Mouse (Mus musculus) lung, postnatal 0 days (tissue): ENCODE data around the gene Grik3.

ENCODE experiments used
- CTCF ChIP-seq: IDR thresholded peaks from 2 replicates; pipeline ENCODE4 v1.5.1; 2016; ENCODE audit warnings: antibody characterized with exemption, mild to moderate bottlenecking
- EP300 ChIP-seq: IDR thresholded peaks from 2 replicates; pipeline ENCODE4 v1.6.1; 2016; ENCODE audit warnings: antibody characterized with exemption, mild to moderate bottlenecking, control low read depth

- TF ChIP-seq CTCF = no peak
- no peak for TF ChIP-seq EP300
These were observed 109.1 kb downstream of the Grik3 start for GRCm38 (mm10) chr4:125599510-125600005.
